Mouse (Mus musculus): ENCODE data around the gene B3galt5. TPM values are rescaled to one million over a fixed set of nuclear protein-coding genes. Genes with fewer than 3 reads are reported as not detected.

The B3galt5 gene
- polyA plus RNA-seq (2016; fragmentation: Nextera tagmentation; extraction: Ambion mirVana): 0.43 and 0.46 TPM in 2 replicates

DNA sequence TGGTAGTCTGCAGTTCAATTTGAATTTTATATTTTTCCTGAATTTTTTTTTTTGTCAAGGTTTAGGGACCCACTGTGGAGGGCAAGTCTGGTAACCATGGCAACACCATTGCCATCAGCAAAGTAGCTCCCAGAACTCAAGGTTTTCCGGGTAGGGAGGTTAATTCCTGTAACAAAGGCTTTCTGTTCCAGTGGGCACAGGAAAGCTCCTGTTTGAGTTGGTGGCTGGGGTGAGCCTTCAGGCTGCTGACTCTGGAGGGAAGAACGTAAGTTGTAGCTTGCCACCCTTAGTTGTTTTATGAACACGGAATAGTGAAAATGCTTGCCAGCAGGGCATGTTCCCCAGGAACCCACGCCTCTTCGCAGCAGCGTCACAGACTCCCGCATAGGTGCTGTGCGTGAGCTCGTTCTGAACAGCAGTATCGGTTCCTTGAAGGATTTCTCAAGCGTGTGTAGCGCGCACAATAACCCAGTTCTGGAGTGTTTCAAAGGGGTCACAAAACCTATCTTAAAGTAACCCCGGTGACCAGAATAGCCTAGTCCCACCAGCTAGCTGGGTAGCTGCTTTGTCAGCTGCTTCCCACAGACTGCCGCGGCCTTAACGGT is at the start of gene B3galt5:
B3galt5 (plus strand) TSS at position 436 of the 605 bp plus-strand sequence.
- 70% methylated on average over 17 of the region's 17 CpGs for WGBS

DNA sequence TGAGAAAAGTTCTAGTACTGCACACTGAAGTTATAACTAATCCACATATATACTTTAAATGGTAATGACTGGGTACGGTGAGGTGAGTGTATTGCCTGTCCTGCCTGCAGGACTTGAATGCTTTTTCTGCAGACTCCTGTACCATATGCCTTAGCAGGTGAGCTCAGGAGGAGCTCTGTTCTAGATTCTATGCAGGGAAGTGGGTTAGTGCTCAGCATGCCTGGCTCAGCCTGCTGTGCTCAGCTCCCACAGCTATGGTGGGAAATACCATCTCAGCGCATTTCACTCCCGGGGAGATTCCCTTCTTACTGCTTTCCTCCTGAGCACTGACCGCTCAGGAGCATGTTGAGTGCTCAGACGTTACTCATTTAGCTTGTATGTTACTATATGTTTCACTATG is 48.0 kb upstream of the B3galt5 start:
- H3K9ac ChIP-seq (replicated peaks): no peak overlapping the region
- no peaks in the 10 kb centered on the region for H3K36me3 ChIP-seq
- H3K9me3 ChIP-seq: peaks cover 4% of the 10 kb centered on the region
- no peak overlapping the region for H3K4me3 ChIP-seq (replicated peaks)
- WGBS: 75% methylated on average over 5 of the region's 5 CpGs
- peaks cover 18% of the 10 kb centered on the region; the same call in 1 of the 2 replicates for H3K27me3 ChIP-seq
- H3K4me1 ChIP-seq (replicated peaks): peaks cover 5% of the 10 kb centered on the region
- no peak for ATAC-seq (ENCODE audit: insufficient number of reproducible peaks, insufficient read depth, low FRiP score, low TSS enrichment, low read depth)
- no peak overlapping the region for H3K27ac ChIP-seq
- no peak overlapping the region for H3K4me2 ChIP-seq

More for the DNA sequence above, at the start of gene B3galt5:
- Histone ChIP-seq H3K4me2 (peak within 1 kb of the TSS; percentile 17; the same call in 1 of the 2 replicates), H3K9me3 (no peaks in the 10 kb centered on the region), H3K4me3 (replicated peaks) (no peak within 1 kb of the TSS), H3K9ac (replicated peaks) (no peak within 1 kb of the TSS), H3K27me3 (0 out of 2 replicates have a peak, but pooled peaks cover 3% of the 10 kb centered on the region), H3K27ac (peak within 1 kb of the TSS; percentile 87), H3K36me3 (no peaks in the 10 kb centered on the region), H3K4me1 (replicated peaks) (0 out of 2 replicates have a peak, but pooled peaks cover 4% of the 10 kb centered on the region)
- ATAC-seq (ENCODE audit: insufficient number of reproducible peaks, insufficient read depth, low FRiP score, low TSS enrichment, low read depth): peak; percentile 52; the same call in 1 of the 2 replicates

DNA sequence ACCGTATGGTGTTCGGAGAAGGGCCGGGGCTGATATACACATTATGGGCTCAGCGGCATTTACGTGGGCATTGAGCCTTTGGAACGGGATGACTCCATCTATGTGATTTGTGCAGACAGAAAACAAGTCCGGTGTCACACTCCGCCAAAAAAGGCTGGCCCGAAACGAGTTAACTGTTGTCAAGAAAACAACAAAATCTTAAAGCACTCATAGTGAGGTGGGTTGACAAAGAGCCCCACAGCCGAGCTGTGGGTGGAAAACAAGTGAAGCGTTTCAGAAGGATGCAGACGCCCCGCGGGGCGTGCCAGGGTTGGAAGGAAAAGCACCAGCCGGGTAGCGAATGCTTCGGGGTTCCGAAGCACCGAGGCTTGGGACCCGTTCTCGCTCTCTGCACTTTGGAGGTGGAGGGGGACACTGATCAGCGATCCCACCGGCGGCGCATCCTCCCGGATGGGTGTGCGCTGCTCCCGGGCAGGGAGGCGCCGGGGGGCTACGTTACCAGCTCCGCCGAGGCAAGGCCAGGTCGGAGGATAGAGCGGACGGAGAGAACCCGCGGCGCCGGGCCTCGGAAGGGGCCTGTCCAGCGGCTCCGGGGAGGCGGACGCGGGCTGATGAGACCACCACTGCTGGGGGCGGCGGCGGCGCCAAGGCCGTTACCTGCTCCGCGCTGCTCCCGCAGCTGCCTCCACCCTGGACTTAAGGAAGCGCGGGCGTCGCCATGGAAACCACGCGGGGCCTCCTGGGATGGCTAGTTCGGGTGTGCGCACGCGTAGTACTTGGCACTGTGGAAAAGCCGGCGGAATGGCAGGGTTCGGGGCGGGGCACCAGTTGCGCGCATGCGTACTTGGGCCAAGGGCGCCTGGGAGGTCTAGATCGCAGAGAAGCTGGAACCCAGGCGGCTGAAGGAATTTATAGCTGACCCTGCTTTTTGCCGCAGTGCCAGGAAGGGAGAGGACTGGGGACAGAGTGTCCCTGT is 43.8 kb upstream of the B3galt5 start, which contains the start of gene Lca5l:
Lca5l (minus strand) TSS at position 741 of the 976 bp plus-strand sequence.
- peak within 1 kb of the TSS; percentile 79 for H3K27ac ChIP-seq
- peak within 1 kb of the TSS; percentile 91 for H3K4me3 ChIP-seq (replicated peaks)
- peaks cover 5% of the 10 kb centered on the region for H3K4me1 ChIP-seq (replicated peaks)
- H3K9me3 ChIP-seq: 0 out of 2 replicates have a peak, but pooled peaks cover 6% of the 10 kb centered on the region
- H3K4me2 ChIP-seq: peak within 1 kb of the TSS; percentile 84
- H3K36me3 ChIP-seq: no peaks in the 10 kb centered on the region
- peak; percentile 97 for ATAC-seq (ENCODE audit: insufficient number of reproducible peaks, insufficient read depth, low FRiP score, low TSS enrichment, low read depth)
- WGBS: 1% methylated on average over 76 of the region's 77 CpGs
- H3K9ac ChIP-seq (replicated peaks): peak within 1 kb of the TSS; percentile 74
- peaks cover 18% of the 10 kb centered on the region; the same call in 1 of the 2 replicates for H3K27me3 ChIP-seq

DNA sequence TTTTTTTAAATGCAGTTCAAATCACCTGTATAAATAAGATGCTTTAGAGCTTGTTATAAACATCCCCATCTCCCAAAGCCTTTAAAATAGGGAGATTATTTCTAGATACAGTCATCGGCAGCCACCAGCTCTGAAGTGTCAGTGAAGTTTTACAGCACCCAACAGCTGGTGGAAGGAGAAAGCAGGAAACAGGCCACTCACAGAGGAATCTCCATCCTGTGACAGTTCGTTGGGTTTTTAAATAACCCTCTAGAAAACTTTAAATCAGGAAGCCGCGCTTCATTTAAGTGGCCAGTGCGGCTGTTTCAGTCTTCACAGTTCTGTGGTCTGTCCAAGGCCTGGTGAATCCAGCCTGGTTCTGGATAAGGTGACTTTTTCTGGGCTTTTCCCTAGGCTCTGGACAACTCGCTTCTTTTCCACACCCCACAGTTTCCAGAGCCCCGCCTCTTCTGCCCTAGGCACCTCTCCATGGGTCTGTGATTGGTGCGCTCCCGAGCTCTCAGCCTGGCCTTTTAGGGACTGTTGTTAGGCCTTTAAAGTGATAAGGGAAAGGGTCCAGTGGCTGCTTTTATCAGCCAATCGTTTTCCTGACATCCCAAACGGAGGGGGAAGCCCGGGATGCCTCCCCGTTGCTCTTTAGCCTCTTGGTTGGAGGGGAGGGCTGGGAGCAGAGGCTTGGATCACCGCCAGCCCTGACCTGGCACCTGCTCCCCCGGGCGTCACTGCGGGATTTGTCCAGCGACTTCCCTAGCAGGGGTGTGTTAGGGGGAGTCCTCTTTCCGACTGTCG is 35.5 kb upstream of the B3galt5 start, which contains the start of gene Sh3bgr:
Sh3bgr (plus strand) TSS at position 538 of the 789 bp plus-strand sequence.
- Histone ChIP-seq H3K9me3 (0 out of 2 replicates have a peak, but pooled peaks cover 4% of the 10 kb centered on the region), H3K4me1 (replicated peaks) (peaks cover 21% of the 10 kb centered on the region), H3K9ac (replicated peaks) (peak within 1 kb of the TSS; percentile 18; the same call in 1 of the 2 replicates), H3K4me3 (replicated peaks) (peak within 1 kb of the TSS; percentile 30), H3K4me2 (peak within 1 kb of the TSS; percentile 65), H3K27me3 (no peaks in the 10 kb centered on the region; the same call in 1 of the 2 replicates), H3K36me3 (no peaks in the 10 kb centered on the region), H3K27ac (peak within 1 kb of the TSS; percentile 23; the same call in 1 of the 2 replicates)
- peak; percentile 85 for ATAC-seq (ENCODE audit: insufficient number of reproducible peaks, insufficient read depth, low FRiP score, low TSS enrichment, low read depth)
- WGBS: 2% methylated on average over 20 of the region's 20 CpGs

DNA sequence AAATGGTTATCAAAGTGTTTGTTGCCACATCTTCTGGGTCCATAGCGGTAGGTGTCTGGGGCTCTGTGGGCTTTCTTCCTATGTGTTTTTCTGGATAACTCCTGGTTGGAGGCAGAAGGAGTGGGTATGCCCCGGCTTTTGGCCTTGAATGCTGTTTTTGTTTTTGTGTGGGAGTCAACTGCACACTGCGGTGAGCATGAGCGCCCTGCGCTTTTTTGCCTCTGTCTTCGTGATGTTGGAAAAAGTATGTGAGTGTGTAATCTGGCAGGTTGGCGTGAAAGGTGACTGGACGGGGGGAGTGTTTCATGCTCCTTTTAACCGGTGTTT is 34.9 kb upstream of the B3galt5 start:
- Histone ChIP-seq H3K9me3 (no peaks in the 10 kb centered on the region), H3K27me3 (no peaks in the 10 kb centered on the region; the same call in 1 of the 2 replicates), H3K4me3 (replicated peaks) (peak overlapping the region; percentile 30), H3K4me2 (peak overlapping the region; percentile 65), H3K27ac (no peak overlapping the region), H3K9ac (replicated peaks) (no peak overlapping the region), H3K4me1 (replicated peaks) (peaks cover 21% of the 10 kb centered on the region), H3K36me3 (no peaks in the 10 kb centered on the region)
- WGBS: 38% methylated on average over 9 of the region's 9 CpGs
- ATAC-seq (ENCODE audit: insufficient number of reproducible peaks, insufficient read depth, low FRiP score, low TSS enrichment, low read depth): no peak

DNA sequence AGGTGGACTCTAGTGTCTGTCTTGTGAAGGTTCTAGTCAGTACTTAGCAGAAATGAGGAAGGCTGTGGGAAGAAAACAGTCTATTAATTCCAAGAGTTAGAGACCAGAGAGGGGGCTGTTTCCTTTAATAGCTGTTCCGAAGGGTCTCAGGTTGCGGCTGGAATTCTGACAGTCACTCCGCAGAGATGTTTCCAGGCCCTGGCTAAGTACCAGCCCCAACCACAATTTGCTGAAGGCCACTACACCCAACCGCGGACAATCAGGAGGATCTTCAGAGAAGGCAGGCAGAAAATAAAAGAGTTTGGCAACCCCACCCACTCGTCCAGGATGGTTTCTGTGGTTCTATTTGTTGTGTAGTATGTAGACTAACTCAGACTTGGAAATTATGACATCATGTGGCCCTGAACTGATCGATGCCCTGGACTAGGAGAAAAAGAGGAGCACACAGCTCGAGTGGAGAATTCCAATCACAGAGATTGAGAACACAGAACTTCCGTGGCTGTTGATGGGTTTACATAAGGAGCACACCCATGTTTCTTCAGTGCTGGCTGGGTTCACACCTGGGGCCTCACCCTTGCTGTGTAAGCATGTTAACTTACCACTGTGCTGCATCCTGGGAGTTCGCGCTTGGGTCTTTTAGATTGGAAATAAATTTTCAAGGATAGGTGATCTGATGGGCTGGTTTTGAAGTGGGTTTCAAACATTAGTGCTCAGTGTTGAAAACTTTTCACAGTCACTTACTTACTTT is 33.9 kb upstream of the B3galt5 start:
- no peak overlapping the region for H3K4me3 ChIP-seq (replicated peaks)
- no peak overlapping the region for H3K9ac ChIP-seq (replicated peaks)
- 0 out of 2 replicates have a peak overlapping the region, but pooled peaks have one; percentile 65 for H3K4me2 ChIP-seq
- WGBS: 58% methylated on average over 11 of the region's 11 CpGs
- no peaks in the 10 kb centered on the region; the same call in 1 of the 2 replicates for H3K27me3 ChIP-seq
- H3K4me1 ChIP-seq (replicated peaks): peaks cover 21% of the 10 kb centered on the region
- H3K9me3 ChIP-seq: no peaks in the 10 kb centered on the region
- no peaks in the 10 kb centered on the region for H3K36me3 ChIP-seq
- no peak for ATAC-seq (ENCODE audit: insufficient number of reproducible peaks, insufficient read depth, low FRiP score, low TSS enrichment, low read depth)
- H3K27ac ChIP-seq: no peak overlapping the region

DNA sequence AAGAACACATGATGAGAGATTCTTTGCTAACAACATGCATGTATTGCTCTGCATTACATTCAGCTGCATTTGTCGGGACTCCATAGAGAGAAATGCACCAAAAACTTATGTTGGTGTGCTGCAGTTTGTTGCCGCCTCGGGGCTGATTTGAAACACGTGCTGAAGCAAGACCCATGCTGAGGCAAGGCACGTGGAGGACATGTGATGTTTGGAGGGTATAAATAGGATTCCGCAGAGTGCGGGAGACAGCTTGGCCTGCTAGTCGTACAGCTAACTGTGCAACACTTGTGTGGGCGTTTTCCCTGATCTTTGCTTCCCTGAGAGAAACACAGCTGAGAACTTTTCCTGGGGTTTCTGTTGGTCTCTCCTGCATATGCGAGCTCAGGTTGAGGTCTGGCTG is 25.8 kb upstream of the B3galt5 start:
- no peaks in the 10 kb centered on the region; the same call in 1 of the 2 replicates for H3K27me3 ChIP-seq
- no peaks in the 10 kb centered on the region for H3K36me3 ChIP-seq
- H3K9ac ChIP-seq (replicated peaks): no peak overlapping the region
- H3K27ac ChIP-seq: no peak overlapping the region
- 0 out of 2 replicates have a peak, but pooled peaks cover 12% of the 10 kb centered on the region for H3K9me3 ChIP-seq
- no peak for ATAC-seq (ENCODE audit: insufficient number of reproducible peaks, insufficient read depth, low FRiP score, low TSS enrichment, low read depth)
- H3K4me3 ChIP-seq (replicated peaks): no peak overlapping the region
- no peaks in the 10 kb centered on the region for H3K4me1 ChIP-seq (replicated peaks)
- 72% methylated on average over 10 of the region's 10 CpGs for WGBS
- H3K4me2 ChIP-seq: no peak overlapping the region

DNA sequence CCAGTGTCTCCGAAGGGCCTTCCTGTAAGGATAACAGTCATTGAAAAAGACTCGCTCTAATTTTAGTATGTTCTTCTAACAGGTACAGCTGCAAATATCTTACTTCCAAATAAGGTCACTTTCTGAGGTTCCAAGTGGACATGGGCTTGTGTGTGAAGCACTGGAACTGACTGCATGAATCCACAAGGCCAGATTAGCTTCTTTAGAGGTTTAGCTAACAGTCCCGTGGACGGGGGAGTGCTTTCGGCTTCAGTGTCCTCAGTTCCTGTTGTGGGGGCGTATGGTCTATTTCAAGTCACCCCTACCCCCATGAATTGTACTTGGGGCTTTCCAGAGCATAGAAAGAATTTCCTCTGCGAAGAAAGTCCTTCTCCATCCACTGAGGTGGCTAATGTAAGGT is 24.7 kb upstream of the B3galt5 start:
- H3K4me1 ChIP-seq (replicated peaks): no peaks in the 10 kb centered on the region
- WGBS: 88% methylated on average over 7 of the region's 7 CpGs
- H3K27me3 ChIP-seq: no peaks in the 10 kb centered on the region
- H3K4me3 ChIP-seq (replicated peaks): no peak overlapping the region
- no peak overlapping the region for H3K27ac ChIP-seq
- H3K4me2 ChIP-seq: no peak overlapping the region
- ATAC-seq (ENCODE audit: insufficient number of reproducible peaks, insufficient read depth, low FRiP score, low TSS enrichment, low read depth): no peak
- 0 out of 2 replicates have a peak, but pooled peaks cover 12% of the 10 kb centered on the region for H3K9me3 ChIP-seq
- H3K36me3 ChIP-seq: no peaks in the 10 kb centered on the region
- no peak overlapping the region for H3K9ac ChIP-seq (replicated peaks)

DNA sequence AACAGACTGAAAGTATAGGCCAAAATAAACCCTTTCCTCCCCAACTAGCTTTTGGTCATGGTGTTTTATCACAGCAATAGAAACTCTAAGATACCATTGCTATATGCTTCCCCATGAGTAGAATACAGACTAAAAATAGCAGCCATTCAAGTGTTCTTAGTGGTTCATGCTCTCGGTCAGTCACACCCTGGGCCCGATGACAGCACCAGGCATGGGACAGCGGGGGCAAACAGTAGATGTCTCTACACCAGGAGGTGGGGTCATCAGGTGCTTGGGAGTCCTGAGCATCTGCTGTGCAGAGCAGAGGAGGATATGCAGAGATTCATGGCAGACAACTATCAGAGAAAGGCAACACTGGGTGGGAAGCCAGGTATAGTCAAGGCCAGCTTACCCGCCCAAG is 22.6 kb upstream of the B3galt5 start:
- Histone ChIP-seq H3K9ac (replicated peaks) (no peak overlapping the region), H3K36me3 (no peaks in the 10 kb centered on the region), H3K27ac (no peak overlapping the region), H3K4me1 (replicated peaks) (no peaks in the 10 kb centered on the region), H3K4me2 (no peak overlapping the region), H3K9me3 (0 out of 2 replicates have a peak, but pooled peaks cover 12% of the 10 kb centered on the region), H3K4me3 (replicated peaks) (no peak overlapping the region), H3K27me3 (no peaks in the 10 kb centered on the region)
- WGBS: 94% methylated on average over 4 of the region's 4 CpGs
- no peak for ATAC-seq (ENCODE audit: insufficient number of reproducible peaks, insufficient read depth, low FRiP score, low TSS enrichment, low read depth)

DNA sequence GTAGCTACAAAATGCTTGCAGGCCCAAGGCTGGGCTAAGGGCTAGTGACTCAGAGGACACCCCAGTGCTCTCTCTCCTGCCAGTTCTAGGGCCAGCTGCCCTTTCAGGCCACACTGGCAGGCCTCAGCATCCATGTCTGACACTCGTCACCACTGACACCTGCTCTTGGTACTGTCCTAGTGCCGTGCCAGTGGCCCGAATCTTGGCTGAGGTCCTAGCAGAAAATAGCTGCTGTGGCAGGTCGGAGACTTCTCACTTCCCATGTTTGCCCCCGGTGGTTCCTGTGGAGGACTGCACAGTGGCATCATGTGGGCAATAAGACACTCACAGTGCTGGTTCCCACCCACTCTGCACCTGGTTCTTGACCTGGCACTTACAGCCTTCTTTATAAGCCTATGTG is 14.1 kb upstream of the B3galt5 start:
- no peaks in the 10 kb centered on the region for H3K4me1 ChIP-seq (replicated peaks)
- H3K9ac ChIP-seq (replicated peaks): no peak overlapping the region
- H3K27ac ChIP-seq: no peak overlapping the region
- H3K36me3 ChIP-seq: no peaks in the 10 kb centered on the region
- H3K27me3 ChIP-seq: 0 out of 2 replicates have a peak, but pooled peaks cover 3% of the 10 kb centered on the region
- no peak overlapping the region for H3K4me3 ChIP-seq (replicated peaks)
- no peaks in the 10 kb centered on the region for H3K9me3 ChIP-seq
- no peak for ATAC-seq (ENCODE audit: insufficient number of reproducible peaks, insufficient read depth, low FRiP score, low TSS enrichment, low read depth)
- no peak overlapping the region for H3K4me2 ChIP-seq
- WGBS: 82% methylated on average over 5 of the region's 5 CpGs

Measured in limb, embryonic 12.5 days (tissue).